Mouse (Mus musculus) heart, embryonic 13.5 days (tissue): ENCODE measurements around the gene Fen1. TPM values are rescaled to one million over a fixed set of nuclear protein-coding genes. Genes with fewer than 3 reads are reported as not detected.
"Not testable (repeated sequence)": the region's sequence is repeated elsewhere in the genome, so short reads cannot be mapped to it uniquely, and the experiment has no call there.

Source experiments
- ATAC-seq: fragments of 200-750 bp; cut with Nextera tagmentation; 2 replicates; pipeline ENCODE4 v1.8.0; 2017; ENCODE audit warnings: moderate TSS enrichment; ENCODE audit not compliant: insufficient number of reproducible peaks, low FRiP score, low TSS enrichment; ENCODE audit errors: extremely low read depth
- H3K27ac ChIP-seq: fragments of 300-500 bp; sonication (generic); replicated peaks from 2 replicates; pipeline ENCODE4 v1.5.1; 2015; ENCODE audit warnings: moderate library complexity, mild to moderate bottlenecking, inconsistent platforms
- H3K27me3 ChIP-seq: fragments of 300-500 bp; sonication (generic); replicated peaks from 2 replicates; pipeline ENCODE4 v1.6.1; 2015; ENCODE audit warnings: mild to moderate bottlenecking, inconsistent platforms
- H3K36me3 ChIP-seq: fragments of 300-500 bp; sonication (generic); 2 replicates; pipeline ENCODE4 v1.6.1; 2015; ENCODE audit warnings: mild to moderate bottlenecking, inconsistent platforms
- H3K4me1 ChIP-seq: fragments of 300-500 bp; sonication (generic); 2 replicates; pipeline ENCODE4 v1.6.1; 2015; ENCODE audit warnings: inconsistent platforms
- H3K4me2 ChIP-seq: fragments of 300-500 bp; sonication (generic); 2 replicates; pipeline ENCODE4 v1.6.1; 2015; ENCODE audit warnings: inconsistent platforms, mild to moderate bottlenecking, moderate library complexity
- H3K4me3 ChIP-seq: fragments of 300-500 bp; sonication (generic); 2 replicates; pipeline ENCODE4 v1.5.1; 2015; ENCODE audit warnings: moderate library complexity, mild to moderate bottlenecking, inconsistent platforms
- H3K9ac ChIP-seq: fragments of 300-500 bp; sonication (generic); 2 replicates; pipeline ENCODE4 v1.6.1; 2015; ENCODE audit warnings: inconsistent platforms, mild to moderate bottlenecking, moderate library complexity
- H3K9me3 ChIP-seq: fragments of 300-500 bp; sonication (generic); 2 replicates; pipeline ENCODE4 v1.6.1; 2016; ENCODE audit warnings: inconsistent platforms
- WGBS: fragments of 180-500 bp; shearing (Covaris S2); methylation state at CpG from one replicate; pipeline ENCODE4 v1.1.7; 2015; ENCODE audit warnings: mixed read lengths; 5-methylcytosine and 5-hydroxymethylcytosine counted together
- microRNA-seq: library from miRNA; unstranded; fragments of <30 nt; microRNA quantifications from one replicate; pipeline ENCODE4, GENCODE M21; 2016
- polyA plus RNA-seq: library from polyadenylated mRNA; unstranded; fragments of >200 nt; fragmentation: Nextera tagmentation; extraction: Ambion mirVana; gene quantifications from 2 replicates; pipeline ENCODE4 v1.2.1, GENCODE M21; 2015

The Fen1 gene
- polyA plus RNA-seq, 1 experiment from 2014 or later, result 49.0 TPM

DNA sequence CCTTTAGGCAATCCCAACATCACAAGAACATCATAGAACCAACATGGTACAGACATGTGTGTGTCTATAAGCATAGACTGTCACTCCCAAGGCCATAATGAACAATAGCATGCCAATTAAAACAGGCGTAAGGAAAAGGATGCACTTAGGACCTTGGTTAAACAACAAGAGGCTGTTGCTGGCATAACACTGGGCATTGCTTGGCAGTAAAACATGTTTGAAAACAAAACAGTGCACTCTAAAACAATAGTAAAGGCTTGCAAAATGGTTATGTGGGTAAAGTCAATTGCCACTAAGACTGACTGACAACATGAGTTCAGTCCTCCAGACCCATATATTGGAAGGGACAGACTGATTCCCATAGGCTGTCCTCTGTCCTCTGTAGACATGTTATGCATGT is 36.0 kb downstream of the Fen1 start:
- Histone ChIP-seq H3K4me1 (peaks cover 5% of the 10 kb centered on the region), H3K27me3 (no peaks in the 10 kb centered on the region), H3K9ac (no peak overlapping the region), H3K27ac (no peak overlapping the region), H3K36me3 (no peaks in the 10 kb centered on the region), H3K4me3 (no peak overlapping the region), H3K9me3 (no peaks in the 10 kb centered on the region), H3K4me2 (no peak overlapping the region)
- no peak for ATAC-seq
- 76% methylated on average over 1 of the region's 1 CpGs for WGBS

DNA sequence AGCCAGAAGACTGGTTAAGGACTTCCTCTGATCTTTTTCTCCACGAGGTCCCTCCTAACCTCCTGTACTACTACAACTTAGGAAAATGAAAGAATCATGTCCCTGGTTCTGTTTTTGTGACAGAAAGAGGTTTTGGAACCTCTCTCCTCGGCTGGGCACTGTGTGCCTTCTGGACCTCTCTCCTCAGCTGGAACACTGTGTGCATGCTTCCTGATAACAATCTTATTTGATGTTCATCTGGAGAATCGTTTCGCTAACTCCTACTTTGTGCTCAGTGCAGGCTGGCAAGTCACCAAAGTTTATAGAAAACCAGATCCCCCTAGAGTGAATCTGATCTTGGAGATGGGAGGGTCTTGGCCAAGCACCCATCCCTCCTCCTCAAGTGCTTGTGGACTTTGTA is 36.9 kb downstream of the Fen1 start:
- no peak for ATAC-seq
- 71% methylated on average over 4 of the region's 4 CpGs for WGBS
- Histone ChIP-seq H3K4me1 (no peaks in the 10 kb centered on the region), H3K36me3 (no peaks in the 10 kb centered on the region), H3K4me2 (no peak overlapping the region), H3K9ac (no peak overlapping the region), H3K27ac (no peak overlapping the region), H3K27me3 (no peaks in the 10 kb centered on the region), H3K9me3 (no peaks in the 10 kb centered on the region), H3K4me3 (no peak overlapping the region)

- ATAC-seq, H3K36me3 ChIP-seq, H3K27ac ChIP-seq, H3K4me3 ChIP-seq, H3K4me2 ChIP-seq, H3K9me3 ChIP-seq, H3K4me1 ChIP-seq, H3K27me3 ChIP-seq, H3K9ac ChIP-seq: not testable (repeated sequence)
- 78% methylated on average over 4 of the region's 4 CpGs for WGBS
These were observed 38.0 kb downstream of the Fen1 start for GRCm38 (mm10) chr19:10165928-10166327.

- H3K36me3 ChIP-seq, result no peaks in the 10 kb centered on the region
- no peaks in the 10 kb centered on the region for H3K4me1 ChIP-seq
- H3K9ac ChIP-seq, result no peak overlapping the region
- H3K27ac ChIP-seq, result no peak overlapping the region
- no peak for ATAC-seq
- H3K9me3 ChIP-seq, result no peaks in the 10 kb centered on the region
- H3K4me2 ChIP-seq, result no peak overlapping the region
- no peaks in the 10 kb centered on the region for H3K27me3 ChIP-seq
- WGBS, result 66% methylated on average over 3 of the region's 3 CpGs
- H3K4me3 ChIP-seq, result no peak overlapping the region
These were observed 40.1 kb downstream of the Fen1 start for GRCm38 (mm10) chr19:10163896-10164295.

GRCm38 (mm10) chr19:10157725-10158124 is 46.2 kb downstream of the Fen1 start:
- WGBS, result 44% methylated on average over 2 of the region's 2 CpGs
- H3K4me3 ChIP-seq, result no peak overlapping the region
- H3K36me3 ChIP-seq, result no peaks in the 10 kb centered on the region
- no peak overlapping the region for H3K9ac ChIP-seq
- H3K4me2 ChIP-seq, result no peak overlapping the region
- no peak for ATAC-seq
- no peaks in the 10 kb centered on the region for H3K9me3 ChIP-seq
- no peaks in the 10 kb centered on the region for H3K27me3 ChIP-seq
- H3K4me1 ChIP-seq, result no peaks in the 10 kb centered on the region
- no peak overlapping the region for H3K27ac ChIP-seq

DNA sequence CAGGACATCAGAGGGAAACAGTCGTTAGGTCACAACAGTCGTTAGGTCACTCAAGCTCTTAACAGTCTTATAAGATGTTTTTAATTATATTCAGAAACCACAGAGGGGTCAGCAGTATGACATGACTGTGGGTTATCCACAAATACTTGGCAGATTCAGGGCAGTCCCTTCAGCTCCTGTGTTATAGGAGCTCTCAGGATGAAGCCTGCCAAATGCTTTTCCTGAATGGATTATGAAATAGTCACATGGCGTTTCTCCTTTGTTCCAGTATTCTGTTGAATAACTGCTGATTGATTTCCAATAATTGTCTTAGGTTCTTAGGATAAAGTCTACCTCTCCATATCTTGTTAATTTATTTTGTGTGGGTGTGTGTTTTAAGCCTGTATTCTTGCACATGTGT is 54.8 kb downstream of the Fen1 start:
- Histone ChIP-seq H3K4me3 (no peak overlapping the region), H3K9ac (no peak overlapping the region), H3K36me3 (no peaks in the 10 kb centered on the region), H3K4me1 (0 out of 2 replicates have a peak, but pooled peaks cover 9% of the 10 kb centered on the region), H3K27me3 (no peaks in the 10 kb centered on the region), H3K9me3 (no peaks in the 10 kb centered on the region), H3K4me2 (no peak overlapping the region), H3K27ac (no peak overlapping the region)
- ATAC-seq, result no peak
- 63% methylated on average over 3 of the region's 3 CpGs for WGBS

Small RNA genes lying within 50 kb of the gene (microRNA-seq; reads per million reads assigned to microRNA genes)
- gene Mir6993, result not detected

Other genes starting within 250 kb of the Fen1 start
- gene Fth1, start 223.6 kb downstream of the Fen1 start, polyA plus RNA-seq, result 2,189 and 2,554 TPM in 2 replicates
- 0.23 and 0.27 TPM in 2 replicates for gene Best1, start 202.5 kb downstream of the Fen1 start, polyA plus RNA-seq
- 32.5 and 36.7 TPM in 2 replicates for gene Rab3il1, start 202.5 kb downstream of the Fen1 start, polyA plus RNA-seq
- 39.4 and 41.9 TPM in 2 replicates for gene Fads3, start 162.6 kb downstream of the Fen1 start, polyA plus RNA-seq
- 47.1 and 50.3 TPM in 2 replicates for gene Fads2, start 102.4 kb downstream of the Fen1 start, polyA plus RNA-seq
- 54.8 and 58.9 TPM in 2 replicates for gene Fads1, start 21.3 kb downstream of the Fen1 start, polyA plus RNA-seq
- gene Tmem258, start 155 bp downstream of the Fen1 start, polyA plus RNA-seq, result 399 and 448 TPM in 2 replicates
- 8.4 and 11.1 TPM in 2 replicates for gene Myrf, start 36.6 kb upstream of the Fen1 start, polyA plus RNA-seq
- 0.96 and 0.99 TPM in 2 replicates for gene Dagla, start 100.7 kb upstream of the Fen1 start, polyA plus RNA-seq
- 0.43 and 0.61 TPM in 2 replicates for gene Syt7, start 184.9 kb upstream of the Fen1 start, polyA plus RNA-seq